ENCODE assay signal across 24 mouse cellular contexts in the genomic region with DNA sequence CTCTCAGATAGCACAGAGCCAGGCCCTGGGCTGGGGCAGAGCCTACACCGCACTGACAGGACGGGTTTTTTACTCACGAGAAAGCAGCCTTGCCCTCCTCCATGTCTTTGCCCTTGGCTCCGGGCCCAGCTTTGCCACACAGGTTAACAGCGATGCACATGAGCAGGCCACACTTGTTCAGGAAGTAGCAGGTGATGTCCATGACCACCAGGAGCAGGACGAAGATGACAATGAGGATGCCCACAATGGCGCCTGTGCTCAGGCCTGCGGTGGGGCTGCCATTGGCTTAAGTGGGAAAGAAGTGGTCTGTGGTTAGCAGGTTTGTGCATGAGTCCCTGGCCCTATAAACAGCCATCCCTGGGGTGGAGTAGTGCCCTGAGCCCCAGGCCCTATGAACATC. TPM values are rescaled to one million over a fixed set of nuclear protein-coding genes. Genes with fewer than 3 reads are reported as not detected.
"Had no signal": no experiment of that assay in that cellular context is flagged by ENCODE, and none has a peak within 500 bp of the region (broad histone marks: within the 10 kb centered on the region; RNA-seq: fewer than 3 reads in every experiment).

No protein-coding gene starts in this region.

- DNase-seq: gastrocnemius, adult 2 months; gastrocnemius, postnatal 10 days; gastrocnemius, postnatal 25 days; heart, adult 2 months; heart, postnatal 14 days; heart, postnatal 4 days; kidney, adult 8-10 months; kidney, postnatal 10 days; kidney, postnatal 25 days; kidney, postnatal 4 days; liver; liver, embryonic 13.5 days had no signal

- H3K27ac ChIP-seq: gastrocnemius, adult 2 months; heart, adult 2 months; heart, embryonic 13.5 days; heart, embryonic 15.5 days; hindbrain, embryonic 10.5 days; hindbrain, embryonic 12.5 days; hindbrain, embryonic 14.5 days; intestine, embryonic 15.5 days; limb, embryonic 10.5 days; limb, embryonic 12.5 days; liver, embryonic 13.5 days; liver, embryonic 15.5 days had no signal

- H3K4me3 ChIP-seq: gastrocnemius, adult 2 months; heart, adult 2 months; heart, embryonic 13.5 days; heart, embryonic 15.5 days; hindbrain, embryonic 10.5 days; hindbrain, embryonic 12.5 days; intestine, embryonic 15.5 days; limb, embryonic 10.5 days; limb, embryonic 12.5 days; liver, embryonic 13.5 days; liver, embryonic 15.5 days had no signal

- H3K4me2 ChIP-seq: heart, embryonic 11.5 days; heart, embryonic 13.5 days; heart, embryonic 15.5 days; hindbrain, embryonic 12.5 days; hindbrain, embryonic 14.5 days; intestine, embryonic 15.5 days; limb, embryonic 12.5 days; liver, embryonic 11.5 days; liver, embryonic 13.5 days; liver, embryonic 15.5 days had no signal

- H3K27me3 ChIP-seq: heart, embryonic 13.5 days; heart, embryonic 15.5 days; hindbrain, embryonic 12.5 days; intestine, embryonic 15.5 days; limb, embryonic 12.5 days; liver, embryonic 13.5 days; liver, embryonic 15.5 days had no signal

- H3K36me3 ChIP-seq: limb, embryonic 10.5 days; liver, embryonic 13.5 days; liver, embryonic 15.5 days had no signal

RNA-seq across cellular contexts. Expression of a gene that starts 23.6 kb away (rescaled TPM):
- polyA plus RNA-seq: inflammation-experienced regulatory T-cells, adult 6 months had no signal
